In the genomic region with DNA sequence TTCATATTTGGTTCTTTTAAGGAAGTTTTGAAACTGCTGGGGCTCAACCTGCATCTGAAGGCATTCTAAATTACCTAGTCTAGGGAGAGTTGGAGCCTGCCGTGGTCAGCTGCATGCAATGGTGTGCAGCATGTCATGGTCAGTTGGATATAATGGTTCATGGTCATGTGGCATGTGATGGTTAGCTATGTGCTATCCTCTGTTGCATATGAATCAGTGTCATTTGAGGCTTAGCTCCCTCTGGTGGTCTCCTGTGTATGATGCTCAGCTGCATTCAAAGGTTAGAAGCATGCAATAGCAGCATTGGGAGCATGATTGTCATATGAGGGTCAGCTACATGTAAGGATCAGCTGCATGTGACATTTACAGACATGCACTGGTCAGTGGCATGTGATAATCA, we compare ENCODE assay signal across 9 mouse cellular contexts.
DNase-seq lines count a peak whose midpoint lies in the region; ATAC-seq and TF ChIP-seq lines count a peak whose summit lies in the region.
"Had no signal": no experiment of that assay in that cellular context is flagged by ENCODE, and none has a peak within 500 bp of the region (broad histone marks: within the 10 kb centered on the region; RNA-seq: fewer than 3 reads in every experiment).

No protein-coding gene starts in this region.

- H3K9ac ChIP-seq in liver, postnatal 0 days (replicated peaks): no peak overlapping the region
- no peak overlapping the region for H3K9ac ChIP-seq in liver, embryonic 12.5 days
- H3K9ac ChIP-seq: liver, embryonic 15.5 days had no signal

- H3K27ac ChIP-seq in liver, postnatal 0 days (ENCODE audit: low read depth): no peak overlapping the region
- no peak overlapping the region for H3K27ac ChIP-seq in liver, embryonic 12.5 days
- H3K27ac ChIP-seq: liver, embryonic 15.5 days had no signal

- no peak for TF ChIP-seq EP300 in liver, postnatal 0 days (IDR thresholded peaks at IDR 0.05; ENCODE audit: low read depth)

- no peaks in the 10 kb centered on the region for H3K27me3 ChIP-seq in liver, postnatal 0 days (ENCODE audit: insufficient read depth, low read length)
- no peaks in the 10 kb centered on the region for H3K27me3 ChIP-seq in liver, embryonic 12.5 days (replicated peaks)
- H3K27me3 ChIP-seq: liver, embryonic 15.5 days had no signal

- no peaks in the 10 kb centered on the region for H3K9me3 ChIP-seq in liver, postnatal 0 days (ENCODE audit: low read length)
- no peaks in the 10 kb centered on the region for H3K9me3 ChIP-seq in liver, embryonic 12.5 days (replicated peaks)
- H3K9me3 ChIP-seq: liver, embryonic 15.5 days had no signal

- H3K4me2 ChIP-seq in liver, postnatal 0 days (ENCODE audit: low read depth, low read length): no peak overlapping the region
- H3K4me2 ChIP-seq in liver, embryonic 12.5 days: no peak overlapping the region
- H3K4me2 ChIP-seq: liver, embryonic 15.5 days had no signal

- 72% methylated on average over 1 of the region's 1 CpGs for whole genome bisulfite sequencing in liver, postnatal 0 days (ENCODE audit: insufficient replicate concordance)
- 73% methylated on average over 1 of the region's 1 CpGs for WGBS in liver, embryonic 12.5 days (ENCODE audit: insufficient replicate concordance)

- no peak for ATAC-seq in liver, postnatal 0 days
- ATAC-seq in liver, embryonic 12.5 days: no peak

- peak; percentile 71 for TF ChIP-seq CTCF in liver, postnatal 0 days (IDR thresholded peaks at IDR 0.05; ENCODE audit: low read depth)

- H3K4me1 ChIP-seq in liver, postnatal 0 days (ENCODE audit: insufficient read depth): no peaks in the 10 kb centered on the region
- no peaks in the 10 kb centered on the region for H3K4me1 ChIP-seq in liver, embryonic 12.5 days
- H3K4me1 ChIP-seq: liver, embryonic 15.5 days had no signal

- H3K36me3 ChIP-seq in liver, postnatal 0 days (replicated peaks; ENCODE audit: insufficient read depth, low read length): no peaks in the 10 kb centered on the region
- H3K36me3 ChIP-seq in liver, embryonic 12.5 days: no peaks in the 10 kb centered on the region
- H3K36me3 ChIP-seq: liver, embryonic 15.5 days had no signal

- peak; percentile 46 for DNase-seq in embryo, embryonic 10 days (ENCODE audit: low spot score)
- no peak for DNase-seq in embryo, embryonic 9.5 days (ENCODE audit: extremely low spot score)
- DNase-seq in liver, postnatal 0 days: no peak
- peak; percentile 16 for DNase-seq in cerebellum, adult 9-10 months
- DNase-seq in layer of hippocampus, adult 9-11 months: peak; percentile 14
- peak; percentile 6 to 15 for DNase-seq in right cerebral cortex, postnatal 36 days (ENCODE audit: low spot score in 2 of 2)
- no peak for DNase-seq in urinary bladder, postnatal 4 days (ENCODE audit: low spot score in 2 of 2)

- H3K4me3 ChIP-seq in liver, postnatal 0 days (ENCODE audit: low read depth, low read length): no peak overlapping the region
- H3K4me3 ChIP-seq in liver, embryonic 12.5 days: no peak overlapping the region
- H3K4me3 ChIP-seq: liver, embryonic 15.5 days had no signal

Comparison
In these comparisons a context has a peak if more than half of its experiments do, and no peak if none do; other contexts are left out.
1. DNase-seq: peak in embryo, embryonic 10 days (single experiment), cerebellum, adult 9-10 months (single experiment), layer of hippocampus, adult 9-11 months (single experiment) and right cerebral cortex, postnatal 36 days (2 of 2); none in embryo, embryonic 9.5 days (single experiment), liver, postnatal 0 days (single experiment) and urinary bladder, postnatal 4 days (0 of 2).